Mouse (Mus musculus) liver, embryonic 12.5 days (tissue): ENCODE results near the gene Galnt2. TPM values are rescaled to one million over a fixed set of nuclear protein-coding genes. Genes with fewer than 3 reads are reported as not detected.

Experiments
- ATAC-seq: fragments of 200-750 bp; cut with Nextera tagmentation; 2 replicates; pipeline ENCODE4 v1.8.0; 2017; ENCODE audit warnings: moderate number of reproducible peaks, mild to moderate bottlenecking, moderate library complexity
- H3K27ac ChIP-seq: fragments of 300-500 bp; sonication (generic); 2 replicates; pipeline ENCODE4 v1.5.1; 2016; ENCODE audit warnings: mild to moderate bottlenecking
- H3K27me3 ChIP-seq: fragments of 300-500 bp; sonication (generic); replicated peaks from 2 replicates; pipeline ENCODE4 v1.6.1; 2016; ENCODE audit warnings: mild to moderate bottlenecking, moderate library complexity
- H3K36me3 ChIP-seq: fragments of 300-500 bp; sonication (generic); 2 replicates; pipeline ENCODE4 v1.6.1; 2016; ENCODE audit warnings: mild to moderate bottlenecking, moderate library complexity
- H3K4me1 ChIP-seq: fragments of 300-500 bp; sonication (generic); 2 replicates; pipeline ENCODE4 v1.6.1; 2016
- H3K4me2 ChIP-seq: fragments of 300-500 bp; sonication (generic); 2 replicates; pipeline ENCODE4 v1.6.1; 2016; ENCODE audit warnings: mild to moderate bottlenecking, moderate library complexity
- H3K4me3 ChIP-seq: fragments of 300-500 bp; sonication (generic); 2 replicates; pipeline ENCODE4 v1.5.1; 2016; ENCODE audit warnings: mild to moderate bottlenecking, moderate library complexity
- H3K9ac ChIP-seq: fragments of 300-500 bp; sonication (generic); 2 replicates; pipeline ENCODE4 v1.6.1; 2016; ENCODE audit warnings: mild to moderate bottlenecking, moderate library complexity
- H3K9me3 ChIP-seq: fragments of 300-500 bp; sonication (generic); replicated peaks from 2 replicates; pipeline ENCODE4 v1.6.1; 2016; ENCODE audit warnings: mild to moderate bottlenecking, moderate library complexity
- WGBS: fragments of 180-500 bp; shearing (Covaris S2); methylation state at CpG from one replicate; pipeline ENCODE4 v1.1.7; 2016; ENCODE audit not compliant: insufficient replicate concordance; 5-methylcytosine and 5-hydroxymethylcytosine counted together
- polyA plus RNA-seq: library from polyadenylated mRNA; unstranded; fragments of >200 nt; fragmentation: Nextera tagmentation; extraction: Ambion mirVana; gene quantifications from 2 replicates; pipeline ENCODE4 v1.2.1, GENCODE M21; 2016

Gene Galnt2
- polyA plus RNA-seq, 1 experiment from 2014 or later: 37.5 TPM

GRCm38 (mm10) chr8:124392271-124393012 is 161.3 kb downstream of the Galnt2 start:
- no peaks in the 10 kb centered on the region for H3K4me1 ChIP-seq
- H3K27me3 ChIP-seq: no peaks in the 10 kb centered on the region
- no peaks in the 10 kb centered on the region for H3K36me3 ChIP-seq
- H3K9me3 ChIP-seq: no peaks in the 10 kb centered on the region
- H3K4me3 ChIP-seq: no peak overlapping the region
- no peak overlapping the region for H3K9ac ChIP-seq
- no peak for ATAC-seq
- 59% methylated on average over 10 of the region's 10 CpGs for WGBS
- H3K4me2 ChIP-seq: no peak overlapping the region
- no peak overlapping the region for H3K27ac ChIP-seq

- ATAC-seq: no peak
- H3K4me2 ChIP-seq: no peak overlapping the region
These were observed 161.8 kb downstream of the Galnt2 start for GRCm38 (mm10) chr8:124393013-124393412.

DNA sequence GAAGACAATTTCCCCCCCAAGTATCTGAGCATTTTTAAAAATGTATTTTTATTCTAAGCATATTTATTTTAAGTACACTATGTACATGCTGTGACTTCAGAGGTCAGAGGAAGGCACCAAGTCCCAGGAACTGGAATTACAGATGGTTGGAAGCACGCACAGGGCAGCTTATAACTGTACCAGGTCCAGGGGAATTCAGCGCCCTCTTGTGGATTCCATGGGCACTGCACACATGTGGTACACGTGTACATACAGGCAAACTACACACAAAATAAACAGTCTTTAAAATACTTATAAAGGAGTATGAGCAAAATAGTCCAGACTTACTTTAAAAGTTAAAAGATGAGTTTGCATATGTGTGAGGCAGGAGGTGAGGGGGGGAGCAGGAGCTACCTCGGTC is 162.7 kb downstream of the Galnt2 start:
- no peak overlapping the region for H3K9ac ChIP-seq
- no peaks in the 10 kb centered on the region for H3K36me3 ChIP-seq
- no peaks in the 10 kb centered on the region for H3K4me1 ChIP-seq
- no peak overlapping the region for H3K4me3 ChIP-seq
- no peak for ATAC-seq
- no peak overlapping the region for H3K4me2 ChIP-seq
- WGBS: 60% methylated on average over 4 of the region's 4 CpGs
- H3K9me3 ChIP-seq: no peaks in the 10 kb centered on the region
- no peak overlapping the region for H3K27ac ChIP-seq
- H3K27me3 ChIP-seq: no peaks in the 10 kb centered on the region

More at GRCm38 (mm10) chr8:124393013-124393412, 161.8 kb downstream of the Galnt2 start:
- Histone ChIP-seq H3K9ac (no peak overlapping the region), H3K36me3 (no peaks in the 10 kb centered on the region), H3K4me1 (no peaks in the 10 kb centered on the region), H3K27ac (no peak overlapping the region), H3K27me3 (no peaks in the 10 kb centered on the region), H3K4me3 (no peak overlapping the region), H3K9me3 (no peaks in the 10 kb centered on the region)
- 65% methylated on average over 5 of the region's 5 CpGs for WGBS

DNA sequence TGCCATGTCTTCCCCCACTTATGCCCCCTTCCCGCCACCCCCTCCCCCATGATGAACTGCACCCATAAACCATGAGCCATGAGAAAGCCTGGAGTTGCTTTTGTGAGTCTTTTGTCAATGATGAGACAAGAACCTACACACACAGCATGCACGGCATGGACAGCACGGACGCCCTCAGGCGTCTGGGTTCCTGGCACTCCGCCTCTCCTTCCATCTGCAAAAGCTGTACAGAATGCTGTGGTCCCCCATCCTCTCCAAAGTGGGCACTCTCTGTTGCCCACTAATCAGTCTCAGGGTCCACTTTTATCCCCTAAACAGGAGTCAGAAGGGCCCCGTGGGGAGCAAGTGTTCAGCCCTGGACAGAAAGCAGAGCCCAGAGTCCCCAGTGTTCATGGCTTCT is 163.8 kb downstream of the Galnt2 start:
- Histone ChIP-seq H3K9me3 (no peaks in the 10 kb centered on the region), H3K4me2 (no peak overlapping the region), H3K4me3 (no peak overlapping the region), H3K27ac (no peak overlapping the region), H3K27me3 (no peaks in the 10 kb centered on the region), H3K9ac (no peak overlapping the region), H3K4me1 (no peaks in the 10 kb centered on the region), H3K36me3 (no peaks in the 10 kb centered on the region)
- 68% methylated on average over 7 of the region's 7 CpGs for WGBS
- no peak for ATAC-seq

Other genes with a start within 250 kb of the Galnt2 start
- gene Abcb10, start 248.3 kb upstream of the Galnt2 start, polyA plus RNA-seq: 191 and 196 TPM in 2 replicates
- 47.2 and 48.0 TPM in 2 replicates for gene Taf5l, start 210.0 kb upstream of the Galnt2 start, polyA plus RNA-seq
- 5.9 and 7.2 TPM in 2 replicates for gene Urb2, start 209.9 kb upstream of the Galnt2 start, polyA plus RNA-seq
- 0.24 and 0.37 TPM in 2 replicates for gene Pgbd5, start 208.3 kb downstream of the Galnt2 start, polyA plus RNA-seq